Mouse (Mus musculus) kidney, embryonic 14.5 days (tissue): ENCODE data around the gene Tyms. TPM values are rescaled to one million over a fixed set of nuclear protein-coding genes. Genes with fewer than 3 reads are reported as not detected.

Source experiments
- ATAC-seq: fragments of 200-750 bp; cut with Nextera tagmentation; 2 replicates; pipeline ENCODE4 v1.8.0; 2017; ENCODE audit warnings: moderate number of reproducible peaks, mild to moderate bottlenecking, moderate TSS enrichment, moderate library complexity; ENCODE audit not compliant: low FRiP score, low TSS enrichment
- H3K27ac ChIP-seq: fragments of 300-500 bp; sonication (generic); 2 replicates; pipeline ENCODE4 v1.5.1; 2014; ENCODE audit warnings: low read depth, mild to moderate bottlenecking, low read length, moderate library complexity, mixed read lengths
- H3K27me3 ChIP-seq: fragments of 300-500 bp; sonication (generic); 2 replicates; pipeline ENCODE4 v1.6.1; 2014; ENCODE audit warnings: mild to moderate bottlenecking, low read length; ENCODE audit not compliant: control insufficient read depth, insufficient read depth
- H3K36me3 ChIP-seq: fragments of 300-500 bp; sonication (generic); 2 replicates; pipeline ENCODE4 v1.6.1; 2014; ENCODE audit warnings: low read length, mixed read lengths; ENCODE audit not compliant: control insufficient read depth, insufficient read depth
- H3K4me1 ChIP-seq: fragments of 300-500 bp; sonication (generic); 2 replicates; pipeline ENCODE4 v1.6.1; 2014; ENCODE audit warnings: low read length, mixed read lengths; ENCODE audit not compliant: control insufficient read depth, insufficient read depth
- H3K4me2 ChIP-seq: fragments of 300-500 bp; sonication (generic); replicated peaks from 2 replicates; pipeline ENCODE4 v1.6.1; 2014; ENCODE audit warnings: low read depth, mild to moderate bottlenecking, low read length
- H3K4me3 ChIP-seq: fragments of 300-500 bp; sonication (generic); 2 replicates; pipeline ENCODE4 v1.5.1; 2014; ENCODE audit warnings: mild to moderate bottlenecking, low read length
- H3K9ac ChIP-seq: fragments of 300-500 bp; sonication (generic); 2 replicates; pipeline ENCODE4 v1.6.1; 2014; ENCODE audit warnings: low read depth, mild to moderate bottlenecking, low read length, moderate library complexity
- H3K9me3 ChIP-seq: fragments of 300-500 bp; sonication (generic); 2 replicates; pipeline ENCODE4 v1.6.1; 2016; ENCODE audit warnings: low read length; ENCODE audit not compliant: control insufficient read depth
- WGBS: fragments of 180-500 bp; shearing (Covaris S2); extraction: QIAGEN DNeasy Blood & Tissue Kit; methylation state at CpG from one replicate; pipeline ENCODE4 v1.1.7; 2014; 5-methylcytosine and 5-hydroxymethylcytosine counted together
- polyA plus RNA-seq: library from polyadenylated mRNA; unstranded; fragments of >200 nt; fragmentation: Nextera tagmentation; extraction: Ambion mirVana; gene quantifications from 2 replicates; pipeline ENCODE4 v1.2.1, GENCODE M21; 2014

The Tyms gene
- polyA plus RNA-seq, 1 experiment from 2014 or later = 328 TPM

DNA sequence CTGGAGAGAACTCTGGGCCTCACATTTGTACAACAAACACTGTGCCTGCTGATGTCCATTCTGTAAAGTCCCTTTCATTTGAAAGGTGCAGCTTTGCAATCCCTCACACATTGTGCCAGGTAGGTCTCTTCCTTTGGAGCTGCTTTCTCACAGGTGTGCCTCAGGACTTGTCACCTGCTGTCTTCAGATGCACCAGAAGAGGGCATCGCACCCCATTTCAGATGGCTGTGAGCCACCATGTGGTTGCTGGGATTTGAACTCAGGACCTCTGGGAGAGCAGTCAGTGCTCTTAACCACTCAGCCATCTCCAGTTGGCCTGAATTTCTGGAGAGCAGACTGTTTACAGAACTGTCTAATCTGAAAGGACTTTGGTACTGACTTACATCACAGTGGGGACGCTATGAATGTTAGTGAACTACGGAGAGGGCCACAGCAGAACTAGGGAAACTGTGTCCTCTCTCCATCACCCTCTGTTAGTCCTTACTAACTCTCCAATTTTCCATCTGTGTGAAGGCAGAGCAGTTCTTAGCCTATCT, 39.2 kb upstream of the Tyms start:
- no peak overlapping the region for H3K4me3 ChIP-seq
- H3K27me3 ChIP-seq = peaks cover 19% of the 10 kb centered on the region
- no peak overlapping the region for H3K27ac ChIP-seq
- ATAC-seq = no peak
- no peaks in the 10 kb centered on the region for H3K36me3 ChIP-seq
- 83% methylated on average over 3 of the region's 3 CpGs for WGBS
- H3K9ac ChIP-seq = no peak overlapping the region
- H3K4me2 ChIP-seq = no peak overlapping the region
- peaks cover 26% of the 10 kb centered on the region for H3K4me1 ChIP-seq
- no peaks in the 10 kb centered on the region for H3K9me3 ChIP-seq

DNA sequence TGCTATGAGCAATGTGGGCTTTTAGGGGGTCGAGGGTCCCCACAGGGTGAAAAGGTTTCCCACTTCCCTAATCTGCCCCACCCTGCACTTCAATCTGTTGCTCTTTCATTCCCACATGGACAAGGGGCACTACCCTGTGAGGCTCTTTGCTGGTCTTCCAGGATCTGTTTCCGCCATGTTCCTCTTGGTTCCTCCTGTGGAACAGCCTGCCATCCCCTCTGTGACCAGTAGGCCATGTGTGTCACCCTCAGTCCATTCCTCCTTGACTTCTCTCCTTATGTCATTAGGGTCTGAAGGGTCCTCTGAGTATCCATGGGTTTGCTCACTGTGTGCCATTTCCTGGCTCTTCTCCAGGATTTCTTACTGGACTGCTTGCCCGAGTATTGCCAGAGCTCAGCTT, 38.4 kb upstream of the Tyms start:
- no peak overlapping the region for H3K4me2 ChIP-seq
- peaks cover 34% of the 10 kb centered on the region for H3K4me1 ChIP-seq
- H3K4me3 ChIP-seq = no peak overlapping the region
- H3K27me3 ChIP-seq = peaks cover 20% of the 10 kb centered on the region
- no peaks in the 10 kb centered on the region for H3K36me3 ChIP-seq
- no peak overlapping the region for H3K27ac ChIP-seq
- H3K9ac ChIP-seq = no peak overlapping the region
- H3K9me3 ChIP-seq = no peaks in the 10 kb centered on the region
- WGBS = 70% methylated on average over 3 of the region's 3 CpGs
- ATAC-seq = no peak

DNA sequence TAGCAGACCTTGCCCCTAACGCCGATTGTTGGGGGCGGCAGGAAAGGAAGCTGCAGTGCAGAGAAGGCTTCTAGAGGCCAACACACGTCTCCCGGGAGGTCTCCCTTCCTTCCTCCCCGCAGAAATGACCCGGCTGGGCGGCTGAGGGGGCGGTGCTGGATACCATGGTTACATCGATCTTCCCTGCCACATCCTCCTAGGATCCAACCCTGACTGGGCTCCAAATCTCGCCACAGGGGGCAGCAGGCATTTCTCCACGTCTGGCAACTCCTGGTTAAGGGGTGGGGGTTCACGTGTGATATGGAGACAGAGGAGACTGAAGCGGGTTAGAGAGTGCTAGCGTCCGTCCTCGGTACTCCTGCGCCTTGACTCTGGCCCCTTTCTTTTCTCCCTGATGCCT, 37.7 kb upstream of the Tyms start:
- peak overlapping the region; percentile 22 for H3K4me3 ChIP-seq
- peak; percentile 33 for ATAC-seq
- peak overlapping the region; percentile 47 for H3K9ac ChIP-seq
- H3K4me1 ChIP-seq = peaks cover 37% of the 10 kb centered on the region
- H3K9me3 ChIP-seq = no peaks in the 10 kb centered on the region
- H3K4me2 ChIP-seq = peak overlapping the region; percentile 49
- WGBS = under 1% methylated on average over 18 of the region's 18 CpGs
- peaks cover 26% of the 10 kb centered on the region for H3K27me3 ChIP-seq
- H3K36me3 ChIP-seq = no peaks in the 10 kb centered on the region
- H3K27ac ChIP-seq = peak overlapping the region; percentile 42

DNA sequence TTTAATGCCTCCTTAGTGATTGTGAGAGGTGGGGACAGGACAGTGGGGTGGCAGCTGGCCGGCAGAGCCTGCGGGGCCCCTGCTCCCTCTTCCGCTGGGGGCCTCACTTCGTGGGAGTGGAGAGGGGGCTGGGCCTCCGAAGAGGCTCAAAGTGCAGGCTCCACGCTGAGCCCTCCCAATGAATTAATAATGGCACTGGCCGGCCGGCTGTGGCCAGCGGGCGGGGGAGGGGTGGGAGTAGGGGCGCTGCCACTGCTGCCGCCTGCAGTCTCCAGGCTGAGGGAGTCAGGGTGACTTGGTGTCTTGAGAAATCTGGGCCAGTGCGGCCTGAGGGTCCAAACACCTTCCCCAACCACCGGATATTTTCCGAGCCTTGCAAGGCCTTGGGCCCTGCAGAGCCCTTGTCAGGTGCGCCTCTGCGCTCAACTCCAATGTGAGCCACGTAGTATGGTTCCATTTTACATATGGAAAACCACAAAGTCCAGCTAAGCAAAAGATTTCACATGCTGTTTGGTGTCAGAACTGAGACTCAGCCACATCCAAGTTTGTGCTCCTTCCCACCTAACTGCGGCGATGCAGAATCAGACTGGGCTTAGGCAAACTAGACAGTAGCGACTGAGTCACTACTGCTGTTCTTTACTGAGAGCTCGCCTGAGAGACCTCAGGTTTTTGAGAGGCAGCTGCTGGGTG, 37.1 kb upstream of the Tyms start:
- Histone ChIP-seq H3K27ac (peak overlapping the region; percentile 42), H3K36me3 (no peaks in the 10 kb centered on the region), H3K4me3 (peak overlapping the region; percentile 22), H3K9me3 (no peaks in the 10 kb centered on the region), H3K4me2 (peak overlapping the region; percentile 49), H3K9ac (peak overlapping the region; percentile 47), H3K27me3 (peaks cover 30% of the 10 kb centered on the region), H3K4me1 (peaks cover 41% of the 10 kb centered on the region)
- ATAC-seq = no peak
- 6% methylated on average over 22 of the region's 22 CpGs for WGBS

DNA sequence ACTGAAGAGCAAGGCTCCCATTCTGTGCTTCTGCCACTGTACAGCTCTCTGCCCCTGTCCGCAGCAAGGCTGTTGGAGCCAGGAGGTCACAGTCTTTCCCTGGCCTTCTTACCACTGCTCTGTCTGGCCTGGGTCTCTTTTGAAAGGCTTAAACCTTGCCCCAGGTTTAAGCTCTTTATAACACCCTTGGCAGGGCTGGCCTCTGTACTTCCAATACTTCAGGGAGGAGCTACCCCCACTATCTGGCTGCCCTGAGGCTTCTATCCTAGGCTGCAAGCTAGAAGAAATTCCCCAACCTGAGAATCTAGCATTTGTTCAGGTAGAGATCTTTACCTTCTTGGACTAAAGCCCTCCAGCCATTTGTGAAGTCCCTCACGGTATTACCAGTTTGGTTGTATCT, 36.5 kb upstream of the Tyms start:
- Histone ChIP-seq H3K4me3 (no peak overlapping the region), H3K4me2 (peak overlapping the region; percentile 49), H3K36me3 (no peaks in the 10 kb centered on the region), H3K9me3 (no peaks in the 10 kb centered on the region), H3K4me1 (peaks cover 47% of the 10 kb centered on the region), H3K27ac (no peak overlapping the region), H3K9ac (no peak overlapping the region), H3K27me3 (peaks cover 34% of the 10 kb centered on the region)
- ATAC-seq = no peak
- 55% methylated on average over 2 of the region's 2 CpGs for WGBS

DNA sequence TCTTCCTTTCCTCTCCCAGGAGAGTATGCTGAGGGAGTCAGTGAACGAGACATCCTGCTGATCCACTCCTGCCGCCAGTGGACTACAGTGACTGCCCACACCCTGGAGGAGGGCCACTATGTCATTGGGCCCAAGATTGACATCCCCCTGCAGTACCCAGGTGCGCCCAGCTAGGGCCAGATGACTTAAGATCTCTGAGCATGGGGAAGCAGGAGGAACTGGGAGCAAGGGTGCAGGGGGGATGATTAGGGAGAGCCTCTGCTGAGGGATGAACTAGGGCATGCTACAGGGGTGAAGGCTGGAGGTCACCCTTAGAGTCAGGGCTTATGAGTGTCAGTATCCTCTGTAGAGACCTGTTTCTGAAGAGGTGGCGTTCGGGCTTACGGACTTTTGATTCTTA, 34.8 kb upstream of the Tyms start:
- no peak overlapping the region for H3K9ac ChIP-seq
- H3K4me3 ChIP-seq = no peak overlapping the region
- 69% methylated on average over 6 of the region's 6 CpGs for WGBS
- no peak overlapping the region for H3K27ac ChIP-seq
- peaks cover 49% of the 10 kb centered on the region for H3K4me1 ChIP-seq
- H3K36me3 ChIP-seq = no peaks in the 10 kb centered on the region
- H3K9me3 ChIP-seq = no peaks in the 10 kb centered on the region
- H3K4me2 ChIP-seq = no peak overlapping the region
- H3K27me3 ChIP-seq = peaks cover 40% of the 10 kb centered on the region
- no peak for ATAC-seq

DNA sequence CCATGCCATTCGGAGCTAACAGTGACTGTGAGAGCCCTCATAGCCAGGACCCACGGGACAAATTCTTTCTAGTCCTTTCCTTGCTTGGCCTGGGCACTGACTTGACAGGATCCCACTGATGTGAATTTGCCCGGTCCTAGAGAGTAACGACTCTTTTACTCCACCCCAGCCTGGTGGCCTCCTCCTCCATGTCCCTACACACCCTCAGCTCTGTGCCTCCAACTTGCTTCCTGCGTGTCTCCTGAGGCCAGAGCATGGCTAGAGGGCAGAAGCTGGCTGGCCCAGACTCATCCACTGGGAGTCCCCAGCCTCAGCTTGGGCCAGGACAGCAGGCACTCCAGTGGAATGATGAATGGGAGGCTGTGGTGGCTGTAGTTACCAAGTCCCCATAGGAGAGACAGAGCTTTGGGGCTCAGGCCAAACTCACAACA, 34.2 kb upstream of the Tyms start:
- ATAC-seq = no peak
- H3K36me3 ChIP-seq = no peaks in the 10 kb centered on the region
- H3K9ac ChIP-seq = no peak overlapping the region
- no peak overlapping the region for H3K27ac ChIP-seq
- no peaks in the 10 kb centered on the region for H3K9me3 ChIP-seq
- H3K27me3 ChIP-seq = peaks cover 42% of the 10 kb centered on the region
- 8% methylated on average over 5 of the region's 5 CpGs for WGBS
- H3K4me3 ChIP-seq = no peak overlapping the region
- no peak overlapping the region for H3K4me2 ChIP-seq
- peaks cover 49% of the 10 kb centered on the region for H3K4me1 ChIP-seq

DNA sequence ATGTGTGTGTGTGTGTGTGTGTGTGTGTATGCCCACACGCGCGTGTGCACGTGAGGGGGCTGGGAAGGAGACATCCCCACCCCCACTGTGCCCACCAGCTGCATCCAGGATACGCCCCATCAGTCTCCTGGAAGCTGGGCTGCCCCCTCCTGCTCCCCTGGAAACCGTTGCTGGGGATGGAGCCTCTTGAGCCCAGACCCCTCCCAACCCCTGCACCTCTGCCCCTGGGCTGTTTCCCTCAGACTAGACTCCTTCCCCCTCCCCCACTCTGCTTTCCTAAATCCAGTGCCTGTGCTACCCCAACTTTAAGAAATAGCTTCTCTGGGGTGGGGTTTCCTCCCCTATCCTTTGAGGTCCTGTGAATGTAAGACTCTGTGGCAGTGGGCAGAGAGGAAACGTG, 33.8 kb upstream of the Tyms start:
- 4% methylated on average over 7 of the region's 7 CpGs for WGBS
- Histone ChIP-seq H3K4me1 (peaks cover 49% of the 10 kb centered on the region), H3K27ac (no peak overlapping the region), H3K27me3 (peaks cover 42% of the 10 kb centered on the region), H3K36me3 (no peaks in the 10 kb centered on the region), H3K4me3 (no peak overlapping the region), H3K9ac (no peak overlapping the region), H3K4me2 (no peak overlapping the region), H3K9me3 (no peaks in the 10 kb centered on the region)
- no peak for ATAC-seq

DNA sequence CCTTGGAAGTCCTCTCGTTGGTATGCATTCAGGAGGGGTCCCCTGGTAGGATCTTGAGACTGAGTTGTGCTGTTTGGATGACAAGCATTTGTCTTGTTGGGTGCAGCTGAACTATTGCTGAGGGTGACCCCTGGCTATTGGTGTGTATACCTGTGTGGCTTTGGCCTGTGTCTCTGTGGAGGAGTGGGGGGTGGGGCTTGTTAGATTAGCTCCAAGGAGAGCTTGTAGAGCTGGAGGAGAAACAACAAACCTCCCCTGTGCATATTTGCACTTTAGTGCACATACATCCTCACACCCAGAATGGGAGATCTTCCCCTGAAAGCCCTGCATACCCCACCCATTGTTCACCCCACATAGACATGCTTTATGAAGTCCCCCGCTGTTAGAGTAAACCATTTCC, 33.3 kb upstream of the Tyms start:
- 18% methylated on average over 2 of the region's 2 CpGs for WGBS
- peaks cover 39% of the 10 kb centered on the region for H3K27me3 ChIP-seq

More for the DNA sequence above, 33.3 kb upstream of the Tyms start:
- H3K9ac ChIP-seq = no peak overlapping the region
- no peaks in the 10 kb centered on the region for H3K36me3 ChIP-seq
- no peak overlapping the region for H3K4me3 ChIP-seq
- ATAC-seq = no peak
- no peak overlapping the region for H3K4me2 ChIP-seq
- H3K27ac ChIP-seq = no peak overlapping the region
- peaks cover 49% of the 10 kb centered on the region for H3K4me1 ChIP-seq
- no peaks in the 10 kb centered on the region for H3K9me3 ChIP-seq
